Mouse (Mus musculus) adrenal gland, postnatal 4 days (tissue): ENCODE results near the gene Abca6. TPM values are rescaled to one million over a fixed set of nuclear protein-coding genes. Genes with fewer than 3 reads are reported as not detected.

Experiments
- DNase-seq, 2 experiments: peaks; one replicate each; pipeline ENCODE4 v3.0.0; 2021 to 2022; ENCODE audit warnings: low spot score in 2 of 2, mixed read lengths in 2 of 2
- long read RNA-seq, 2 experiments: library from polyadenylated mRNA; stranded (forward); transcript quantifications; one replicate each; pipeline ENCODE4 v2.0.0; 2021
- total RNA-seq, 2 experiments: library from RNA; stranded (reverse); gene quantifications; 2 replicates each; pipeline ENCODE4 v1.2.3; 2021

Abca6 gene
- 1 to 10 TPM; 3.2 to 9.8 TPM for total RNA-seq
- long read RNA-seq, experiment 1, partial matches to known transcripts: 1 of 1 reads
- long read RNA-seq, experiment 1, other reads (novel, unspliced or antisense): 0 of 1 reads
- long read RNA-seq, experiment 2: 0 reads

DNA sequence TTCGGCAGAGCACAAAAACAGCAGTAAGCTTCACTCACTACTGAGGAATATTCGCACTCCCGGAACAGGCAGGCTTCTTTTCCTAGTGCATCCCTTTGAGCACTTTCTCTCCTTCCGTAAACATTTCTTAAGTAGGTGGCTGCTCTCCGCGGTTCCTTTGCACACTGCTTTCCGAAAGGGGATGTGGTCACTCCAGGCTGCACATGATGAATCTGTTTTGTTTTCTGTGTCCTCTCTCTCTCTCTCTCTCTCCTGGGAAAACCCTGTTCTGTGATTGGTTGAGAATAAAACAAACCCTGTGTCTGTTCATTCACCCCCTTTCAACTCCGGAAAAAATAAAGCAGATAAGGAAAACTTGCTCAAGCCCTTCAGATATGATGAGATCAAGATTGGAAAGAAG lies at the start of gene Abca6:
Gene Abca6 (minus strand): TSS at position 243 of the 400 bp plus-strand sequence.
- DNase-seq: no peak

DNA sequence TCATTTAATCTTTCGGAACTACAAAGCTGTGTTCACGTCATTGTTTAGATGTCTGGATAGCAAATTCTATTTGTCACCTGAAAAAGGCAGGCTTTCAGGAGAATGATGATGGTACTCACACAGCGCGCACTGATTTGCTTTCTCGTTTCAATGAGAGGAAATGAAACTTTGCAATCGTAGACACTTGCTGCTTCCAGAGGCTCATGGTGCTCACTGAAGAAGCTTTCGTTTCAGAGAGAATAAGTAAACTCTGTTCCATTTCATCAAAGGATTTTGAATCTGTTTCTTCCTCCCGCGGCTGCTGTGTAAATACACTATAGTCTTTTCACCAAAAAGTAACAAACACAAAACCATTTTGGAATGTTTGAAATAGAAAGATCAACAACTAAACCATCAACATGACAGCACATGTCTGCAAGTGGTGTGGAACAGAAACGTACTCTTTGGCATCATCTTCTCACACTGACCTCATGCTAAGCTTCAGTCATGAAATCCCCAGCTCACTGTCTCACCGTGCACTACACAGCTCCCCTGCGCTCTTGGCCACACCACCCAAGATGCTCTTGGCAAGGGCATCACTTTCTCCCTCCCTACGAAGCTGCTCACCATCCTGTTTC lies 46.4 kb upstream of the Abca6 start:
- no peak for DNase-seq

DNA sequence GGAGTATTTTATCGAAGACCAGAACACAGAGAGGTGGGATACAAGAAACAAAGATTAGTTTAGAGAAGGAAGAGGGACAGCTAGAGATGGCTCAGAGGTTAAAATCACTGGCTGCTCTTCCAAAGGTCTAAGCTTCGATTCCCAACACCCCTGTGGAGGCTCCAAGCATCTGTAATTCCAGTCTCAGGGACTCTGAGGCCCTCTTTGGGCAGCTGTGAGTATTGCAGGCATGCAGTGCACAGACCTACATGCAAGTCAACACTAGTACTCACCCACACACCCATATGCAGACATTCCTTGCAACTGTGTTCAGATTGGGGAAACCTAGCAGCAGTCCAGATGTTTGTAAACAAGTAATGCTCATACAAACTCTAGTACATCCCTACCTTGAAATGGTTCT lies 39.0 kb upstream of the Abca6 start:
- DNase-seq: no peak

DNA sequence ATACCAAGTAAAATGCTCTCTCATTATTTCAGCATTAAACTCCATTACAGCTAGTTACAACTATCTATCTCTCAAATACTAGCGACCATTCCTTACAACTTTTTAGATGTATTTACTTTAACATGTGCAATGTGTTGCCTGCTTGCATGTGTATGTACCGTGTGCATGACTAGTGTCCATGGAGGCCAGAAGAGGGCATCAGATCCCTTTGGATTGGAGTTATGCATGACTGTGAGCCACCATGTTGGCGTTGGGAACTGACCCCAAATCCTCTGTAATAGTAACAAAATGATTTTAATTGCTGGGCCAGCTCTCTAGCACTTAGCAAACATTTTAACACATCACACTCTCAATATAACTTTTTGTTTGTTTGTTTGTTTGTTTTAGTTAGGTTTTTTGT lies 36.8 kb upstream of the Abca6 start:
- no peak for DNase-seq

DNA sequence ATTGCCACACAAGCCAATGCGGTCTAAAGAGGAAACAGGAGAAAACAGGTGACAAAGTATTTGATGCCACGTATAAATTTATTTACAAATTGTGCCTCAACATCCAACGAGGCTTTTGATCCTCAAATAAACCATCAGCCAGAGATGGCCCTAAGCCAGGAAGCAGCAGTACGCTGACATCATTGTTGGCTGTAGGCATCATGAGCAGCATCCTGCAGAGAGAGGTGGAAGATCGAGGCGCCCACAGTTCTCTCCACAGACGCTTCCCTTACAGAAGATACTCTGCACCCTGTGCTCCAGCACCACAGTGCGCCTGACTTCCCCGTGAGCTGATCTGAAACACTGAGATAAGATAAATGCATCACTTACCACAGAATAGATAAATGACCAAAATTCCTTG lies 36.1 kb upstream of the Abca6 start:
- DNase-seq: no peak

DNA sequence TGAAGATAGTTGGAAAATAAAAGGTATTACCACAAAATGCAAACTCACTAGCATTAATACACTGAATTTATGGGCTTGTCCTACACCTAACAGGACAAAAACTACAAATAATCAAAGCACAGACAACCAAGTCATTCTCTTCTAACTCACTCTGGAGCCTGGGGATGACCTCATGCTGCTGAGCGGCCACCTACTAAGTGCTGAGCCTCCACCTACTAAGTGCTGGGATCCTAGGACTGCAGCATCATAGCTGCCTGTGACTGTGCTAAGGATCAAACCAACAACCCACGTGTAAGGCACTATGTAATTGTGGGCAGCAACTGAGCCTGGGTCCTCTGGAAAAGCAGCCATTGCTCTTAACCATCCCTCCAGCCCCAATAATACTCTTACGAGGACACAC lies 34.8 kb upstream of the Abca6 start:
- DNase-seq: no peak

DNA sequence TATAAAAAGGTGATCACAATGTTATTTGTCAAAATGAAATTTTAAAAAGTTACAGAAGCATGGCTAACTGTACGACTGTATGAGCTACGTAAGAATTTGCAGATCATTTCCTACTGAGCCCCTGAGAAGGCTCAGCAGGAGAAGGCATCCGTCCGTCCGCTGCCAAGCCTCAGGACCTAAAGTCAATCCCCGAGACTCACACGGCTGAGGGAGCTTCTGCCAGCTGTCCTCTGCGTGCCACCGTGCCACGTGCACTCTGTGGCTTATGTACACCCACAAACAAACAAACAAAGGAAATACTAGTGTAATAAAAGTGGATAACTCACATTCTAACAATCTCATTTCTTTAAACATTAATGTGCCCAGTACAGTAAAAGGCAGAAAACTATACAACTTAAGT lies 33.3 kb upstream of the Abca6 start:
- DNase-seq: no peak

DNA sequence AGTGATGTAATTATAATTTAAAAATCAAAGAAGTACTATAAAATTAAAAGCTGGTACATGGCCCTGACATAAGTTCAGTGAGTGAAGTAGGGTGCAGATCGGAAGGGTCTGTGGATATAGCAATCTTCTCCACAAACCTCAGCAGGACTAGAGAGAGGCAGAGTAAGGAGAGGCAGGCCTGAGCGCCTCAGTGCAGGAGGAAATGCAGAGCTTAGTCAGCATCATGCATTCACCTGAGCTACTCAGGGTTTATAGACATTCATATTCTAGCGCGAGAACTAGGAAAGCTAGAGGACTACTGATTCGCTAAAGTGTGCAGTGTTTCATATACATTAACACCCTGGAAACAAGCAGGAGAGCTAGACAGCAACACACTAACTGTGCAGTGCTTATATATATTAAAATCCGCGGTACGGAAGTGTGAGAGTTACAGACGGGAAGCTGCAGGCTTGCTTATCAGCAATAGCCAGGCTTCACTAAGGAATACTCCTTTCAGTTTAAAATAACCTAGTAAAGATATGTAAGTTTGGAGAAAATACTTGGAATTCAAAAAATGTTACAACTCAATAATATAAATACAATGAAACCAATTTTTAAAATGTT lies 32.7 kb upstream of the Abca6 start:
- DNase-seq: no peak

DNA sequence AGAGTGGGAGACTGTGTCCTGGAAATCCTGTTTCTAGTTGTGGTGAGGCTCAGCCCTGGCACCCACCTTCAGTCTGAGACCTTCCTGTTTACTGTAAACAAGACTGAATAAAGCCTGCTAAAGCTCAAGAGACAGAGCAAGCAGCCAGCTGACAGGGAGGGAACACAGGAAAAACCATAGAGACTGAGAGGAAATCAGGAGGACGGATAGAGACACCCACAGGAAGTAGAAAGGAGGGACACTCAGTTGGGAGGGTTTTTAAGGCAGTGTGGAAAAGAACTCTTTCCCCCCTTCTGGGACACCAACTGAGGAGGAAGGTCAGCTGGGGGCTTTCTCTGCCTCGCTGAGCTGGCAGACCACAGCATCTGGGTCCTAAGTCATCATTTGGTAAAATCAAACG lies 23.2 kb upstream of the Abca6 start:
- DNase-seq: no peak

DNA sequence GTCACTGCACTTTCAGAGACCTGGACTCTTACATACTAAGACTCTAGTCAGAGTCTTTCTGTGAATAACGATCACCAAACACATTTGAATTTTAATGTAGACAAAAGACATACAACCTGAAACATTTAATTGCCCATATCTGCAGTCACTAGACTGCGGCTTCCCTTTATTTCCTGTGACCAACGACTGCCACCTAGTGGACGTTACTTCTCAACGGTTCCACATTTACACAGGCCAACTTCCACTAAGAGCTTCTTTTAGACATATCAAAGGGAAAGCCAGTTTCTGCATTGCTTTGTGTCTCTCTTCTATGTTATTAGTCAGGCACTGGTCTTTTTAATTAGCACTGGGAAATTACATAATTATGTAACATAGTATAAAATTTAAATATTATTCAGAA lies 20.2 kb upstream of the Abca6 start:
- no peak for DNase-seq

DNA sequence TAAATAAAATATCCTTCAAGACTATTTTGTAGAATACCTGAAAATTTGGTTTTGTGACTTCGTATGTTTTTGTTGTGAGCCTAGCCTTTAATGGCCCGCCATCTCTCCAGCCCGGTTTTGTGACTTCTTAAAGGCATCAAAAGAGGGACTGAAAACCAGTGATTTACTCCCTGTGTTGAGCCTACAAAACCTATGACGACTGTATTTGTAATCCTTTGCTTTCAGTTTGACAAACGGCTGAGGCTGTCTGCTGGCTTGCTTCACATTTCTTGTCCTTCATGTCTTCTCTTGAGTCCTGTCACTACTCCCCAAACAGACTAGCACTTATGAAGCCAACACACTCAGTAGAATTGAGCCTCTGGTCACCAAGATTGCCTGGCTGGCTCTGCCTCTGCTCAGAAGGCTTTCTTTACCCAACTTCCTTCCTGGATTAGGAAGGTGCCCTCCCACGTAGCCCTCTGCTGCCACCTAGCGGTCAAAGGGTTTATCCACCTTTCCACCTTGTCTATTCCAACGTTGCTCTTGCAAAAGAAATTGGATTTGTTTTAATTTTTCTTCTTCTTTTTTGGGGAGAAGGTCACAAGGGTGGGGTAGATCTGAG lies 16.8 kb upstream of the Abca6 start:
- peak; percentile 78 to 88 for DNase-seq

DNA sequence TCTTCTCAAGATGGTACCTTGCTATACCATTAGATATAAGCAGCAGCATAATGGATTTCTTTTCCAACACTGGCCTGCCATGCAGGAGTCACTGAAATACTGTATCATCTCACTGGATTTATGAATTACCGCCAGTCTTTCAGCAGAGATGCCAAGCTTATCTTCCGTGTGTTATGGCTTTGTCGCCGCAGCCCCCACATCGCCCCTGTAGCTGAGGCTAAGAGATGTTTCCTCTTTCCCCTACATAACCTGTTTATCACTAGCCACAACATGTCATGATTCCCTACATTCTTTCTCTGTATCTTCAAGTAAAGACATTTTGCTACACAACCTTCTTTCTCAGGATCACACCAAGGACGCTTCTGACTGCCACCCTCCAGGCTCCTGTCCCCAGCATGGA lies 15.7 kb upstream of the Abca6 start:
- no peak for DNase-seq

DNA sequence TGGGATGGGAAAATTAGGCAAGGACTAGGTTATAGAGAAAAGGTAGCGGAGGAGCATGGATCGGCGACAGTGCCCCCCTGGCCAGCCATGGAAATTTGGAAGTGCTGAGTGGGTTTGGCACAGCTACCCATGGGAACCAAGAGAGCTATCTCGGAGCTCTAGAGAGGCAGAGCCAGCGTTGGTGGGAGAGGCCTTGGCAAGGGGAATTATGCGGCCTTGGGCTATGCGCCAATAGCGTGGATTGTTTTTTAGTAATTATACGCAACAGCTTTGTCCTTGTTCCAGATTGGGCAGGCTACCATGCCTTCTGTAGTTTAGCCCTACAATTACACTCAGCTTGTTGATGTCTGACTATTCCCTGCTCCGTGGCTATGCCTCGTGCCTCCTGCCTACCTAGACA lies 15.2 kb upstream of the Abca6 start:
- DNase-seq: no peak

DNA sequence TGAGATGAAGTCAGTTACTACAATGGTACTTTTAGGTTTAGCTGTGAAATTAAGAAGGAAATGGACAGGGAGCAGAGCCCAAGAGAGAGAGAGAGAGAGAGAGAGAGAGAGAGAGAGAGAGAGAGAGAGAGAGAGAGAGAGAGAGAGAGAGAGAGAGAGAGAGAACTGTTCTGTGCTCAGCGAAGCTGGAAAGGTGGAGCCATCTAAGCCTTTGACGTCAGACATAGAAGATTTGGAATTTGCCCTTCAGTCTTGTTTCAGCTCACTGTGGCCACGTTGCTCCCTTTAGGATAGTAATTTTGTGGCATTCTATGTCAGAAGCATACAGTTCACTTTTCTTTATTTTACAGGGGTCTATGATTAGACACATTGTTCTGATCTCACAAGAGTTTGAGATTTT lies 10.3 kb upstream of the Abca6 start:
- DNase-seq: no peak

DNA sequence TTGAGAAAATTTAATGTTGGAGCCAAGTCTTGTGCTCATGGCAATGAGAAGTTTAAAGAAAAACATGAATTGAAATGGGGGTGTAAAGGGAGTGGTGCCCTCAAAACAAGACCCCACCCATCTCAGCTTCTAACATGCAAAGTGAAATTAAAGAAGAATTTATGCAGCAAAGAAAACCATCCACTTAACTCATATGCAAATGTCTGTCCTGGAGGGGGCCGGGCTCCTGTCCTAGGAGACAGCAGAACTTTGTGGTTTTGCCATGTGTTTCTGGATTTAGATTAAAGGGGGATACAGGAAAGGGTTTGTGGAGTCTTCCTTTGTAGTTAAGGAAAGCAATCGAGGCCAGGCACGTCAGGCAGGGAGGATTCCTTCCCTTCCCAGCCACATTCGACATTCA lies 6.3 kb upstream of the Abca6 start:
- DNase-seq: no peak

DNA sequence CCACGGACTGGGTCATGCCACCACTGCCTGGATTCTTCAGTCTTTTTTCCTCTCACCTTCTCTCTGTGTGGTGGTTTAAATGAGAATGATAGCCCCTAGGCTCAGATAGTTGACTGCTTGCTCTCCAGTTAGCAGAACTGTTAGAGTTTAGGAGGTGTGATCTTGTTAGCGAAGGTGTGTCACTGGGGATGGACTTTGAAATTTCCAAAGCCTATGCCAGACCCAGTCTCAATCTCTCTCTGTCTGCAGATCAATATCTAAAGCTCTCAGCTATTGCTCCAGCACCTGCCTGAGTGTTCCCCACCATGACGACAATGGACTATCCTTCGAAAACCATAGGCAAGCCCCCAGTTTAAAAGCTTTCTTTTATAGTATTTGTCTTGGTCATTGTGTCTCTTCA lies 5.5 kb upstream of the Abca6 start:
- DNase-seq: no peak

DNA sequence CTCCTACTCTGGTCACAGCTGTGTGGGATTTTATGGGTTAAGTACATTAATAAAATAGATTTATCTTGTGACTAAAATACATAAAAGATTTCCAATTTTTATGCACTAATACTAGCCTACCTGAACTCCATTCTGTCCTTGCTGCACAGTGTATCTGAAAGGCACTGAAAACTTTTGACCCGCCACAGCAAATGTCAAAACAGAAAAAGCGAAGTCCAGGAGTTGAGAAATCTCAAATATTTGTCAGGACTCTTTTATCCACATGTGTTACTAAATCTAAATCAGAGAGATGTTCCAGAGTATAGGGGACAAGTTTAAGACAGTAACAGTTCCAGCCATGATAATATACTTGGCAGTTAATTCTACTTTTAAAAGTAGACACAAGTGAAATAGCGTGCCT lies 680 bp upstream of the Abca6 start:
- DNase-seq: no peak

DNA sequence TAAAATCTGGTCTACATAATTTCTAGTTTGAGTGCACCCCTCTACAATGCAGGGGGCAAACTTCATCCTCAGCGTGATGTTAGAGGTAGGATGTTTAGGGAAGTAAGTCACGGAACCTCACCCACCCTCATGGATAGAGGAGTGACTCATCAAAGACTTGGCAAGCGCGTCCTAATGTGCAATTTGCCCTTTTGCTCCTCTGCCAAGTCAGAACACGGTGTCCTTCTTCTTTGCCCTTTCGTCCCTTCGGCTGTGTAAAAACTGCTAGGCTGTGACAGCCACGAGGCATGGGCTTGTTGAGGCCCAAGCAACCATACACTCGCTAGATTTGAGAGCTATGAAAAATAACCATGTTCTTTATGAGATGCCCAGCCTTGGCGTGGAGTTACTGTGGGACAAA lies 6.8 kb downstream of the Abca6 start:
- peak in 1 of 2 experiments; percentile 32 for DNase-seq

DNA sequence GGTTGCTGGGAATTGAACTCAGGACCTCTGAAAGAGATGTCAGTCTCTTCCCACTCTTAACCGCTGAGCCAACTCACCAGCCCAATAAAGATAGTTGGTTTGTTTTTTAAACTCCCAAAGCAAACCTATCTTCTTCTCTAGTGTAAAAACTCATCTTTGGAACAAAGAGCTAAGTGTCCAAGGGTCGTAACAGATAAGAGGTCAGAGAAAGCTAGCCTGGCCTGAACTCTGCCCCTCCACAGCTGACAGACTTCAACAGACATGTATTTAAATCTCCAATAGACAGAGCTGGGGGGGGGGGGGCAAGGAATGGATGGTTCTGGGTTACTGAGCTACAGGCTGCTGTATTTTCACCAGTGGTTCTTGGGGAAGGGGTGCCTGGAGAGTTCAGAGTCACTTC lies 14.1 kb downstream of the Abca6 start:
- no peak for DNase-seq

DNA sequence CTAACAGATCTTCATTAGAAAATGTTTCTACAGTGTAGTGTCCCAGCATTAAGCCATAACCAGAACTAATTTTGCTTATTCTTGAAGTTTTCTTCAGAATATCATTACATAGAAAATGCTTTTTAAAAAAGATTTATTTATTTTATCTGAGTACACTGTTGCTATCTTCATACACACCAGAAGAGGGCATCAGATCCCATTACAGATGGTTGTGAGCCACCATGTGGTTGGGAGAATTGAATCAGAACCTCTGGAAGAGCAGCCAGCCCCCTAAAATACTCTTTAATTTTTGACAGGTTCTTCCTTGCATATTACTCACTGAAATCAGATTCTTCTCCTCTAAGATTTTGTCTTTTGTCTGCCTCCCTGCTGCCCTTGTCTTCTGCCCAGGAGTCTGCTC lies 18.6 kb downstream of the Abca6 start:
- DNase-seq: no peak

DNA sequence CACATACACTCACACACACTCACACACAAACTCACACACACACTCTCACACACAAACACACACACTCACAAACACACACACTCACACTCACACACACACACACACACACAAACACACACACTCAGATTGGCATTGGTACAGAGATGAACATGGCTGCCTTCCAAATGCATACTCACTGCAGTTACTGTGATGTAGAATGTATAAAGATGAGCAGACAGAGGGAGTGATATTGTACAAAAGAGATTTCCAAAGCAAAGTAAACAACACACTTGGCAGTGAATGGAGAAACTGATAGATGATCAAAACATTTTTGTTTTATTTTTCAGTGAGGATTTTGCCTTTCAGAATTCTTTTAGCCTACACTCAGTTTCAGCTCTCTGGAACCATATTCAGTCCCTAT lies 34.5 kb downstream of the Abca6 start:
- DNase-seq: no peak

DNA sequence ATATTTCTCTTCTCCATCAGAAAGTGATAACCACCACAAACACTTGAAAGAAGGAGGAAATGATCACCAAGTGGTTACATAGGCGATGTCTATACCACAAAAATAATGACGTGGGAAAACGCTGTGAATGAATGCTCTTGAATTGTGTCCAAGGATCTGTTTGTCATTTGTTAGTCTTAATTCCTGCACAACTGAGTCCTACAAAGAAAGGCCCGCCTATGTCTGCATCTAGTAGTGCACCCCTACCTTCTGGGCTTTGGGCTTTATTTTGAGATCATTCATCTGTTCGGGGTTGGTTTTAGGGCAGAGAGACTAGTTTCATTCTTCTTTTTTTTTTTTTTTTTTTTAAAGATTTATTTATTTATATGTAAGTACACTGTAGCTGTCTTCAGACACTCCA lies 47.6 kb downstream of the Abca6 start:
- no peak for DNase-seq

DNA sequence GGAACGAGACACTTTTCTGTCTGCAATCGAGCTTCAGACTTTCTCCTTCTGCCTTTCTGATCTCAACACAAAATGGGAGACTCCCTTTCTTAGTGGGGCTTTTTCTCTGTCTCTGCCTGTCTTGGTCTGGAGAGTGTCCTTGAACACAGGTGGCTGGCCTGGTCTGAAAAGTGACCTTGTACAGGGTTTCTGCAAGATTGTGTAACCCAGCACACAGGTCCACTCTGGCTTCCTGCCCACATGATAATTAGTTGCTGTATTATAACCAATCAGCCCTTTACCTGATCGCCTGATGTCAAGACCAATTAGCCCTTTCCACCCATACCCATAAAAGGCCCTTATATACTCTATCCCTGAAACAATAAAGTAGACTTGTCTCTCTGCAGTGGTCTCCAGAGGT lies 52.7 kb downstream of the Abca6 start:
- DNase-seq: no peak
